Mouse (Mus musculus) stomach, embryonic 15.5 days (tissue): ENCODE results near the gene Timm10. TPM values are rescaled to one million over a fixed set of nuclear protein-coding genes. Genes with fewer than 3 reads are reported as not detected.

Experiments used
- ATAC-seq: fragments of 200-750 bp; cut with Nextera tagmentation; 2 replicates; pipeline ENCODE4 v1.8.0; 2017; ENCODE audit warnings: low read depth, moderate number of reproducible peaks, moderate TSS enrichment; ENCODE audit not compliant: insufficient read depth, low FRiP score
- H3K27ac ChIP-seq: fragments of 300-500 bp; sonication (generic); 2 replicates; pipeline ENCODE4 v1.5.1; 2015; ENCODE audit warnings: mild to moderate bottlenecking, inconsistent platforms
- H3K27me3 ChIP-seq: fragments of 300-500 bp; sonication (generic); replicated peaks from 2 replicates; pipeline ENCODE4 v1.6.1; 2015; ENCODE audit warnings: inconsistent platforms
- H3K36me3 ChIP-seq: fragments of 300-500 bp; sonication (generic); 2 replicates; pipeline ENCODE4 v1.6.1; 2015; ENCODE audit warnings: inconsistent platforms
- H3K4me1 ChIP-seq: fragments of 300-500 bp; sonication (generic); 2 replicates; pipeline ENCODE4 v1.6.1; 2015; ENCODE audit warnings: inconsistent platforms
- H3K4me2 ChIP-seq: fragments of 300-500 bp; sonication (generic); 2 replicates; pipeline ENCODE4 v1.6.1; 2015; ENCODE audit warnings: mild to moderate bottlenecking, inconsistent platforms
- H3K4me3 ChIP-seq: fragments of 300-500 bp; sonication (generic); replicated peaks from 2 replicates; pipeline ENCODE4 v1.5.1; 2015; ENCODE audit warnings: inconsistent platforms
- H3K9ac ChIP-seq: fragments of 300-500 bp; sonication (generic); 2 replicates; pipeline ENCODE4 v1.6.1; 2015; ENCODE audit warnings: inconsistent platforms
- H3K9me3 ChIP-seq: fragments of 300-500 bp; sonication (generic); 2 replicates; pipeline ENCODE4 v1.6.1; 2016; ENCODE audit warnings: inconsistent platforms
- WGBS: fragments of 180-500 bp; shearing (Covaris S2); methylation state at CpG from one replicate; pipeline ENCODE4 v1.1.7; 2015; 5-methylcytosine and 5-hydroxymethylcytosine counted together
- polyA plus RNA-seq: library from polyadenylated mRNA; unstranded; fragments of >200 nt; fragmentation: Nextera tagmentation; extraction: Ambion mirVana; gene quantifications from 2 replicates; pipeline ENCODE4 v1.2.1, GENCODE M21; 2015

Timm10 gene
- polyA plus RNA-seq, 1 experiment from 2014 or later: 50.4 TPM

- H3K4me2 ChIP-seq: no peak within 1 kb of the TSS
- 43% methylated on average over 13 of the region's 13 CpGs for WGBS
Measured at GRCm38 (mm10) chr2:84822552-84822951, 4.2 kb upstream of the Timm10 start, which contains the start of gene Smtnl1. Gene Smtnl1 (minus strand): TSS chr2:84822652.

GRCm38 (mm10) chr2:84823237-84823636 is 3.6 kb upstream of the Timm10 start:
- ATAC-seq: no peak
- Histone ChIP-seq H3K27me3 (0 out of 2 replicates have a peak, but pooled peaks cover 4% of the 10 kb centered on the region), H3K4me2 (no peak overlapping the region), H3K9me3 (no peaks in the 10 kb centered on the region), H3K4me1 (0 out of 2 replicates have a peak, but pooled peaks cover 3% of the 10 kb centered on the region), H3K9ac (no peak overlapping the region), H3K27ac (no peak overlapping the region), H3K4me3 (no peak overlapping the region), H3K36me3 (no peaks in the 10 kb centered on the region)
- 26% methylated on average over 2 of the region's 2 CpGs for WGBS

More at GRCm38 (mm10) chr2:84822552-84822951, 4.2 kb upstream of the Timm10 start, which contains the start of gene Smtnl1:
- Histone ChIP-seq H3K4me3 (no peak within 1 kb of the TSS), H3K27me3 (0 out of 2 replicates have a peak, but pooled peaks cover 4% of the 10 kb centered on the region), H3K4me1 (no peaks in the 10 kb centered on the region), H3K9me3 (no peaks in the 10 kb centered on the region), H3K36me3 (no peaks in the 10 kb centered on the region), H3K9ac (no peak within 1 kb of the TSS), H3K27ac (no peak within 1 kb of the TSS)
- no peak for ATAC-seq

GRCm38 (mm10) chr2:84827283-84827920 is 605 bp downstream of the Timm10 start:
- Histone ChIP-seq H3K9ac (peak overlapping the region; percentile 46), H3K36me3 (0 out of 2 replicates have a peak, but pooled peaks cover 3% of the 10 kb centered on the region), H3K4me1 (peaks cover 9% of the 10 kb centered on the region; the same call in 1 of the 2 replicates), H3K27me3 (no peaks in the 10 kb centered on the region), H3K4me2 (peak overlapping the region; percentile 92), H3K9me3 (no peaks in the 10 kb centered on the region), H3K4me3 (peak overlapping the region; percentile 92), H3K27ac (peak overlapping the region; percentile 13; the same call in 1 of the 2 replicates)
- peak; percentile 54 for ATAC-seq
- WGBS: under 1% methylated on average over 29 of the region's 29 CpGs

GRCm38 (mm10) chr2:84831666-84832391 is 5.0 kb downstream of the Timm10 start:
- Histone ChIP-seq H3K9ac (no peak overlapping the region; the same call in 1 of the 2 replicates), H3K27ac (peak overlapping the region; percentile 82), H3K9me3 (no peaks in the 10 kb centered on the region), H3K4me2 (0 out of 2 replicates have a peak overlapping the region, but pooled peaks have one; percentile 19), H3K36me3 (0 out of 2 replicates have a peak, but pooled peaks cover 3% of the 10 kb centered on the region), H3K27me3 (no peaks in the 10 kb centered on the region), H3K4me3 (no peak overlapping the region), H3K4me1 (peaks cover 9% of the 10 kb centered on the region; the same call in 1 of the 2 replicates)
- 22% methylated on average over 10 of the region's 10 CpGs for WGBS
- peak; percentile 70 for ATAC-seq

GRCm38 (mm10) chr2:84837107-84837506 is 10.3 kb downstream of the Timm10 start:
- H3K4me2 ChIP-seq: no peak overlapping the region
- H3K9ac ChIP-seq: no peak overlapping the region
- H3K9me3 ChIP-seq: no peaks in the 10 kb centered on the region
- WGBS: 51% methylated on average over 8 of the region's 8 CpGs
- no peak overlapping the region for H3K4me3 ChIP-seq
- no peak overlapping the region for H3K27ac ChIP-seq
- H3K4me1 ChIP-seq: peaks cover 22% of the 10 kb centered on the region
- no peaks in the 10 kb centered on the region for H3K27me3 ChIP-seq
- no peaks in the 10 kb centered on the region for H3K36me3 ChIP-seq
- no peak for ATAC-seq

- 32% methylated on average over 9 of the region's 9 CpGs for WGBS
- no peak overlapping the region for H3K4me3 ChIP-seq
- H3K27ac ChIP-seq: no peak overlapping the region
- no peaks in the 10 kb centered on the region for H3K9me3 ChIP-seq
- H3K36me3 ChIP-seq: no peaks in the 10 kb centered on the region
- peak overlapping the region; percentile 90; the same call in 1 of the 2 replicates for H3K4me2 ChIP-seq
- H3K9ac ChIP-seq: no peak overlapping the region
- no peak for ATAC-seq
- H3K27me3 ChIP-seq: no peaks in the 10 kb centered on the region
- H3K4me1 ChIP-seq: peaks cover 22% of the 10 kb centered on the region
Measured at GRCm38 (mm10) chr2:84837817-84838592, 11.2 kb downstream of the Timm10 start.

- Histone ChIP-seq H3K36me3 (no peaks in the 10 kb centered on the region), H3K9me3 (no peaks in the 10 kb centered on the region), H3K9ac (peak within 1 kb of the TSS; percentile 84), H3K4me1 (peaks cover 22% of the 10 kb centered on the region), H3K27me3 (no peaks in the 10 kb centered on the region), H3K4me2 (peak within 1 kb of the TSS; percentile 90), H3K27ac (peak within 1 kb of the TSS; percentile 91), H3K4me3 (peak within 1 kb of the TSS; percentile 70)
- 27% methylated on average over 10 of the region's 10 CpGs for WGBS
- no peak for ATAC-seq
Measured at GRCm38 (mm10) chr2:84838593-84838949, 11.8 kb downstream of the Timm10 start, which contains the start of gene Slc43a1. Gene Slc43a1 (plus strand): TSS chr2:84838850.

GRCm38 (mm10) chr2:84838993-84839980 is 12.5 kb downstream of the Timm10 start:
- ATAC-seq: peak; percentile 32; the same call in 1 of the 2 replicates
- Histone ChIP-seq H3K27me3 (no peaks in the 10 kb centered on the region), H3K36me3 (no peaks in the 10 kb centered on the region), H3K4me2 (peak overlapping the region; percentile 90), H3K4me1 (peaks cover 22% of the 10 kb centered on the region), H3K9ac (peak overlapping the region; percentile 84), H3K9me3 (no peaks in the 10 kb centered on the region), H3K27ac (peak overlapping the region; percentile 91), H3K4me3 (peak overlapping the region; percentile 70)
- whole genome bisulfite sequencing: under 1% methylated on average over 47 of the region's 47 CpGs

GRCm38 (mm10) chr2:84840016-84840747 is 13.4 kb downstream of the Timm10 start:
- H3K27ac ChIP-seq: peak overlapping the region; percentile 91
- H3K4me1 ChIP-seq: peaks cover 22% of the 10 kb centered on the region
- peak; percentile 78 for ATAC-seq
- under 1% methylated on average over 54 of the region's 54 CpGs for WGBS
- no peaks in the 10 kb centered on the region for H3K36me3 ChIP-seq
- H3K9ac ChIP-seq: peak overlapping the region; percentile 84
- peak overlapping the region; percentile 90 for H3K4me2 ChIP-seq
- H3K27me3 ChIP-seq: no peaks in the 10 kb centered on the region
- H3K4me3 ChIP-seq: peak overlapping the region; percentile 70
- H3K9me3 ChIP-seq: no peaks in the 10 kb centered on the region
